Mouse (Mus musculus): ENCODE measurements around the gene Kdm3a.

DNA sequence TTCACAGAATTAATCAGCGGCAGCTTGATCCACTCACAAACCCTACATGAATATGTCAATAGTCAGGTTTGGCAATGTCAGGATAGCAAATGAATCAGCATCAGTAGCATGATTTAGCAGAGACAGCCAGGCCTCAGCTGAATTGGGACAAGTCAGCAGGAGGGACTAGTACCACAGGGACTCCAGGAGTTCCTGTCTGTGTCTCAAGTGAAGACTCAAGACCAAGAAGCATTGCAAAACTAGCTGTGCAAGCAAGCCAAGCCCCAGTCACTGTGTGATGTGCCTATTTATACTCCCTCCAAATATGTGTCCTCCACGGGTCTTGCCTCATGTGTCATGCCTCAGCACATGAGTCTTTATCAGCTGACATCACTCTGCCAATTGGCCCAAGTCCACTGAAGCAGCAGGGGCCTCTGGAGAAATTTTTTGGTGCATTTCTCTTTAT, 77.3 kb downstream of the Kdm3a start:
- TF ChIP-seq POLR2A (IDR thresholded peaks at IDR 0.05; ENCODE audit: insufficient read length, low read depth) (no peak), POLR2AphosphoS2 (IDR thresholded peaks at IDR 0.05; ENCODE audit: insufficient read length, low read depth) (no peak), TCF12 (IDR thresholded peaks at IDR 0.05; ENCODE audit: insufficient read depth, poor library complexity, severe bottlenecking) (no peak), E2F4 (IDR thresholded peaks at IDR 0.05; ENCODE audit: insufficient read depth) (no peak), MAX (IDR thresholded peaks at IDR 0.05; ENCODE audit: low read depth) (no peak), MYOG (IDR thresholded peaks at IDR 0.05; ENCODE audit: control insufficient read depth in 1 of 3, insufficient read depth in 1 of 3, insufficient read length in 2 of 3, low read depth in 2 of 3) (no peak)
